Mouse (Mus musculus) left cerebral cortex, postnatal 25 days (tissue): ENCODE measurements around the gene Tcea3. TPM values are rescaled to one million over a fixed set of nuclear protein-coding genes. Genes with fewer than 3 reads are reported as not detected.
A peak's percentile ranks its signal among the peaks of the same experiment; 100 is the strongest.

Experiments
- DNase-seq, 2 experiments: peaks; one replicate each; pipeline ENCODE4 v3.0.0; 2022; ENCODE audit warnings: low spot score in 2 of 2, mixed read lengths in 1 of 2
- intact Hi-C: fragments of 180-260 bp; cut with DNase I; formaldehyde crosslinking; loops from one replicate; pipeline ENCODE4 v1.15.1; 2025
- total RNA-seq, 2 experiments: library from RNA; stranded (reverse); gene quantifications; 2 replicates each; pipeline ENCODE4 v1.2.3; 2021

Tcea3 gene
- total RNA-seq, 2 experiments from 2014 or later: 0.57 to 0.76 TPM

DNA sequence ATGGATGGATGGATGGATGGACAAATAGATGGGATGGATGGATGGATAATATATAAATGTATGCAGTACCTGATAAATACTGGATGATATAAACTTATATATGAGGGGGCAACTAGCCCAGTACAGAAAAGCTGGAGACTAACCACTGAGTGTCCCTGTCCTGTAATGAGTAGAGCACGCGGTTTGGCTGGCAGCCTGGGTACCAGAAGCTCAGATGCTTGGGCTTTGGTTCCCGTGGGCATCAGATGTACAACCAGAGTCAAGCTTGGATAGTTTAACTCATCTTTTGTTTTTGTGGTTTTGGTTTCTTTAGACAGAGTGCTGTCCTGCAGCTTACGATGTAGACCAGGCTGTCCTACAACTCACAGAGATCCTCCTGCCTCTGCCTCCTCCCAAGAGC lies 16.0 kb downstream of the Tcea3 start:
- intact Hi-C loops: no loop called here
- no peak for DNase-seq

DNA sequence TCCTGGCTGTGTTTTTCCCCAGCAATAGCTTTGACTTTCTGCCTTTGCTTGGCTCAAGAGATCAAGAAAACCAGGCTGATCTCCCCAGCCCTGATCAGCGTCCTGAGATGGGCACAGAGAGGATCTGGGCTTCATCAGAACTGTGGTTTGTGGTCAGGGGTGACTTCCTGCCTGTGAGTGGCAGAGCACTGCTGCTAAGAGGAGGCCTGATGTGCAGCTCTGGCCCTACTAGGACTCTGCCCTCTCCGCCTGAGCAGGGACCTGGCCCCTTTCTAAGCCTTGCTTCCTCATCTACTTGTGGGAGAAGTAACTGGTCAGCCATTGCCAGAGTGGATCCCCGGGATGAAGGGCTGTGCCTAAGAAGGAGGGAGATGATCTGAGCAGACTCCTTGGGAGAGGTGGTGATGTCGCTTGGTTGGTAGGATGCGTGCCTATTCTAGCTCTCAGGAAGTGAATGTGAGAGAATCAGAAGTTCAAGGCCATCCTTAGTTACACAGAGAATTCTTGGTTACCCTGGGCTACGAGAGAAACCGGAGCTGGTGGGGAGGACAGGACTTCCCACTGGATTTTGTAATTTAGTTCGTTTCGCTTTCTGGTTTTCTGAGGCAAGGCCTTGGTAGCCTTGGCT lies 19.3 kb downstream of the Tcea3 start:
- no peak for DNase-seq
- intact Hi-C loops: no loop called here

DNA sequence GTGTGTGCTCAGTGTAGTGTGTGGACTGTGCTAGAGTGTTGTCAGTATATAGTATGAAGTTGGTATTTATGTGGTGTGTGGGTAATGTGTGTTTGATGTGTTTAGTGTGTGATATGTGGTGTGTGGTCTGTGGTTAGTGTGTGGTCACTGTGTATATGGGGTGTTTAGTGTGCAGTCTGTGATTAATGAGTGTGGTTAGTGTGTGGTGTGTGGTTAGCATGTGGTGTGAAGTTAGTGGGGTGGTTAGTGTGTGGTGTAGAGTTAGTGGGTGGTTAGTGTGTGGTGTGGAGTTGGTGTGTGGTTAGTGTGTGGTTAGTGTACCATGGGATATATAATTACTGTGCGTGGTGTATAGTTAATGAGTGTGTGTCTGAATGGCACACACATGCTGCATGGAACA lies 21.4 kb downstream of the Tcea3 start:
- DNase-seq: no peak
- intact Hi-C loops: no loop called here

DNA sequence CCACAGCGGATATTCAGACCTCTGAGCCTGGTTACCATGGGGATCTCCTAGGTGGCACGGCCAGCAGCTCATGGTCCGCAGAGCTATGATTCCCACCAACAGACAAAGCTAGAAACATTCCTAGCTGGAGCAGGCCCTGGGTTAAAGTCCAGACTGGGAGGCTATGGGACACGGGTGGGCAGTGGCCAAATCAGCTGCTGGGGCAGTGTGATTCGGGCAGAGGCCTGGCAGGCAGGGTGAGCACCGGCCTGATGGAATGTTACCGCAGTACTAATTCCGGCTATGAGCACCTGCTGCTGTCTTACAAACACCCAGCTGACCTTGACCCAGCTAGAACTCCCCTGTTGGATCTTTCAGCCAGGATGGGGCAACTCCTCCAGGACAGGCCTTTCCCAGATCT lies 23.1 kb downstream of the Tcea3 start:
- intact Hi-C loops: no loop called here
- DNase-seq: no peak

DNA sequence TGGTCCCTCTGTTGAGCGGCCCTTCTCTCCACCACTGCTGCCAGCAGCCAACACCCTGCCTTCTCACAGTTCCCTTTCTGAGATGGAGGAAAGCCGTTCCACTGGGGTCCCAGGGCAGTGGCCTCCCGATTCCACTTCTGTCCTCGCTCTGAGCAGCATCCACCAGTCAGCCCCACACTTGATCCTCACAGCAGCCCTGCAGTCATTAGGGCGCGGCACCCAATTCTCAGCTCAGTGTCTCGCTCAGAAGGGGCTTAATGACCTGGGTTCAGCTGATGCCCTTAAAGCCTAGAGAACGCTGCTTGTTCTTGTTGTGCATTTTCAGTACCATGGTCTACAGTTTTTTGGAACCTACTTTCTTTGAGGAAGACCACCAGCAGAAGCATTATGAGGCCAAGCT lies 33.6 kb downstream of the Tcea3 start:
- no peak for DNase-seq
- intact Hi-C loops: no loop called here

DNA sequence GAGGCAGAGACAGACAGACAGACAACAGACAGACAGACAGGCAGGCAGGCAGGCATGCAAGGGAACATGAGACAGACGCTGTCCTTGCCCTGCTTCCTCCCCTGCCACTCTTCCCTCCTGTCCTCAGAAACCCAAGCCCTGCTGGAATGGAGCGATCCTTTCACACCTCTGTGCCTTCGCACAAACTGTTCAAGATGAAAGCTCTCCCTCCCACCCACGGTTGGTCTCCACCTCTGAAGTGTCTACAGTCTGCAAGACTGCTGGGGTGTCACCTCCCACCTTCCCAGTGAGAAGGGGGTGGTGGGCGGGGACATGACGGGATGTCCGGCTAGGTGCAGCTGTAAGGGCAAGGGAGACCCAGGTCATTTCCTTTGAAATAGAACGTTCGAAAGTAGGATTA lies 34.1 kb downstream of the Tcea3 start:
- DNase-seq: peak; percentile 50 to 89
- intact Hi-C loops: no loop called here

DNA sequence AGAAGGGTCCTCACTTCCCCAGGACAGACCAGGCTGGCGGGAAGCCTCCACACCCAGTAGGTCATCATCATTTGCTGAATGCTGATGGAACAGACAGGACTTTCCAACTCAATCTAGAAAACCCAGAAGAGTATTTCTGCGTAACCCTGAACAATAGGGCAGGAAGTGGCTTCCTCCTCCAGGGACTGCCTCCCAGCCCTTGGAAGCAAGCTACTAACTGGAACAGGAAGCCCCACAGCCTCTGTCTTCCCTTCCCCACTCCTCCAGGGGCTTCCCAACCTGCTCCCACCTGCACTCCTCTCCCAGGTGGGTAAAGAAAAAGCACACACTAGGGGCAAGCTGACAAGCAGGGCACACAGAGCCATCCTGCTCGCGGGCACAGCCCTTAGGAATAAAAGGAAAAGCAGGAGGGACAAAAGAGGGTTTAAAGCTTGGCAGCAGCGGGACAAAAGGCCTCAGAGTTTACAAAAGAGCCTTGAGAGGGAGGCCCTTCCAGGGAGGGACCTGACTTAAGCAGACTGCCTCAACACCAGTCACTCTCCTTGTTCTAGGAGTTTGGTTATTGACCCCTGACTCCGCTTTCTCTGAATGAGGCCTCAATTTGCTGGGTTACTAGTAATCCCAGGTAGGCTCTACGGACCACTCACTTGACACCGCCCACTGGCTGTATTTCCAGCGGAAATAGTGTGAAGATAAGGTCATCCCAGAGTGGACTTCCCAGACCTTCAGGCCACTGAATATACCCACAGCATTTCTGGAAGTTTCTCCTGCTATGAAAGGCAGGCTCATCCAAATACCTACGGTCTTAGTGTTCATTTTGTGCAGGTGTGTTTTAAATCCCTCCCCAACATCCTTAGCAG lies 35.3 kb downstream of the Tcea3 start:
- DNase-seq: no peak
- intact Hi-C loops: no loop called here

DNA sequence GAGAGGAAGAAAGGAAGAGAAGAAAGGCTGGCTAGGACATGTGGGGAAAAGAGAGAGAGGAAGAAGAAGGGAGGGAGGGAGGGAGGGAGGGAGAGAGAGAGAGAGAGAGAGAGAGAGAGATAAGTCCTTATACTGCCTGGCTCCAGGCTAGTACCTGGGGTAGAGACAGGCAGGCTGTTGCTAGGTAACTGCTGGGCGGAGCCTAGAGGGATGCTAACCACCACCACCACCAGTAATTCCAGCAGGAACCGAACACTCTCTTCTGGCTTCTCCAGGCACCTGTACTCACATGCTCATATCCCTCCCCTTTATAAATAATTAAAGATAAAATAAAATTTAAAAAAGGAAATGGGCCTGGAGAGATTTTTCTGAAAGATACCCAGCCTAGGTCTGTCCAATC lies 36.3 kb downstream of the Tcea3 start:
- peak in 1 of 2 experiments; percentile 30 for DNase-seq
- intact Hi-C loops: loop anchor here (2.0 kb wide), 1 partner anchor 27 kb away; the partner anchor contains the start of gene Hnrnpr

DNA sequence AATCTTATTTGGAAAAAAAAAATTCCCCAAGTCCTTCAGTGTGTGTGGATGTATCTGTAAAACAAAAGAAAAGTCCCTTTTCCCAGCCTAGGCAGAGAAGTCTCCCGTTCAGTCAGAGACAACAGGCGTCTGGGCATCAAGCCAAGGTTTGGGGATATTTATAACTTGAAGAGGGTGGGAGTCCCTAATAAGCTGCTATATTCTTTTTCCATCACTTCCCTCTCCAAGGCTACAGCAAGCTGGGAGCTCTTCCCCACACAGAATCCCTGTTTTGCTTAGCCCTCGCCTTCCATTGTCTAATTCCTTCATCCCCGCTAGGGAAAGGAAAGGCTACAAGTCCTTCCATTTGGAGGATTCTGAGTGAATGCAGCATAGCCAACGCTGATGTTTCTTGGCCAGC lies 36.9 kb downstream of the Tcea3 start, which contains the start of gene Zfp46:
Gene Zfp46, plus strand, starts transcription at position 229 of the 400 bp plus-strand sequence.
- DNase-seq: peak; percentile 82 to 95
- intact Hi-C loops: loop anchor here (2.0 kb wide), 1 partner anchor 26 kb away; the partner anchor contains the start of gene Hnrnpr

DNA sequence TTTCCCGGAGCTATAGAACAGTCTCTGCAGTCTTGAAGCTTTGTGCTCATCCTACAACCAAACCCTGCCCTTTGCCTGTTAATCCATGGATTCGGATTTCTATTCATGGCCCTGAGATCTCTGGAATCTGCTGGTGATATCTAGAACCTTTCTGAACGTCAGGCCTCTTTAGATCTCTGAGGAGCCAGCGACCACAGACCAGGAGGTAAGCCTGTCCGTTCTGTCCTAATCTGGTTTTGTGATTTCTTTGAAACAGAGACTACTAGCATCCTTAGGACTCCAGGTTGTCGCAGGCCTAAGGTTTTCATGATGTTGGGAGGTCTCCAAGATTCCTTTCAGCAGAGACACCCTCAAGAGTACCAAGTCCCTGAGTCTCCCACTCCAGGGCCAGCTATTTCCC lies 37.4 kb downstream of the Tcea3 start:
- DNase-seq: peak in 1 of 2 experiments; percentile 47
- intact Hi-C loops: loop anchor here (2.0 kb wide), 1 partner anchor 26 kb away; the partner anchor contains the start of gene Hnrnpr

DNA sequence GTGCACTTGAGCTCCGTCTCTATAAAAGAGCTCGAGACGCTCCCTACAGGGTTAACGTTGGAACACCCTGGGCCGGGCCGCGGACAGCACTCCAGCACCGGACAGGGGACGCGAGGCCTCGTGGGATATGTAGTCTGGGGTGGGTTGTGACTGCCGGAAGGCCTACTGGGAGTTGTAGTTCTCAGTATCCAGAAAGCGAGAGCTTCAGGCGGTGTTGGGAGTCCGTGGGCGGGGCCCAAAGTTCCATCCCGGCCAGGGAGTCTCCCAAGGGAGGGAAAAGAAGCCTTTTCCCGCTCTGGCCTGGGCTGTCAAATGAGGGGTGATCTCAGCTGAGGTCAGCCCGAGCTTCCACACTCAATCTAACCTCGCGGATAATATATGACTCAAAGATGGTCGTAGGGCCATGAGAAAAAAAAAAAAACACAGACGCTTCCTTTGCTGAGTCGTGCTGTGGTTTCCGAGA lies 37.9 kb downstream of the Tcea3 start:
- intact Hi-C loops: loop anchor here (2.0 kb wide), 1 partner anchor 25 kb away; the partner anchor contains the start of gene Hnrnpr
- peak; percentile 94 to 98 for DNase-seq

DNA sequence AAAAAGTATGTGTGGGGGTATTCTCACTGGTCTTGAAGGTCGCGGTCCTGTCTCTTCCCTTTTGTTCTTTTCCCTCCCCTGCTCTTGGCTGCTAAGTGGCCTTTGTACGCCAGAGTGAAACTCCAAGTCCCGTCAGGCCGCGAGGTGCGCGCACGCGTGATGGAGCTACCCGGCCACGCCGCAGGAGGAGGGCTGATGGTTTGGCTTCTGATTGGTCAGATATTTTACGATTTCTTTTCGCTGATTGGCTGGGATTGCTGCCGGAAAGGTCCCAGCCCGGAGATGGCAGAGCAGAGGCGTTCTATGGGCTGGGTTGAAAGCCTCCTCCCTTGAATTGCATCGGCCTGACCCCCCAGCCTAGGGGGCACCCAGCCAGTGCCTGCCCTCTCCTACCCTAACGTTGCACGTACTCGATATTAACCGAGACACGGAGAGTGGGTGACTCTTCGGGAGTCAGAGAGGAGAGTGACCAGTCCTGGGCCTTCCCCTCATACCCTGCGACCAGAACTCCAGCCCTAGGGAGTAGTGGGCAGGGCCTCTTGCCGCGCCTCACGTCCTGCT lies 38.4 kb downstream of the Tcea3 start:
- intact Hi-C loops: loop anchor here (2.0 kb wide), 1 partner anchor 25 kb away; the partner anchor contains the start of gene Hnrnpr
- peak; percentile 96 to 99 for DNase-seq

DNA sequence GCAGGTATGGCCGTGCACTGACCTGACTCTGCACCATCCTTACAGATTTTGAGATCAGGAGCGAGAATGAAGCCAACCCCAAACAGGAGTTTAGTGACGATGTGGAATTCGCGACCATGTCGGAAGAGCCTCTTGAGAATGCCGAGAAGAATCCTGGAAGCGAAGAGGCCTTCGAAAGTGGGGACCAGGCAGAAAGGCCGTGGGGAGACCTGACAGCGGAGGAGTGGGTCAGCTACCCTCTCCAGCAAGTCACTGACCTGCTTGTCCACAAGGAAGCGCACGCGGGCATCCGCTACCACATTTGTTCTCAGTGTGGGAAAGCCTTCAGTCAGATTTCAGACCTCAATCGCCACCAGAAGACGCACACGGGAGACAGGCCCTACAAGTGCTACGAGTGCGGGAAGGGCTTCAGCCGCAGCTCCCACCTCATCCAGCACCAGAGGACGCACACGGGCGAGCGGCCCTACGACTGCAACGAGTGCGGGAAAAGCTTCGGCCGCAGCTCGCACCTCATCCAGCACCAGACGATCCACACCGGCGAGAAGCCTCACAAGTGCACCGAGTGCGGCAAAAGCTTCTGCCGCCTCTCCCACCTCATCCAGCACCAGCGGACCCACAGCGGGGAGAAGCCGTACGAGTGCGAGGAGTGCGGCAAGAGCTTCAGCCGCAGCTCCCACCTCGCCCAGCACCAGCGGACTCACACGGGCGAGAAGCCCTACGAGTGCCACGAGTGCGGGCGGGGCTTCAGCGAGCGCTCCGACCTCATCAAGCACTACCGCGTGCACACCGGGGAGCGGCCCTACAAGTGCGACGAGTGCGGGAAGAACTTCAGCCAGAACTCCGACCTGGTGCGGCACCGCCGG lies 42.6 kb downstream of the Tcea3 start:
- intact Hi-C loops: no loop called here
- DNase-seq: no peak

DNA sequence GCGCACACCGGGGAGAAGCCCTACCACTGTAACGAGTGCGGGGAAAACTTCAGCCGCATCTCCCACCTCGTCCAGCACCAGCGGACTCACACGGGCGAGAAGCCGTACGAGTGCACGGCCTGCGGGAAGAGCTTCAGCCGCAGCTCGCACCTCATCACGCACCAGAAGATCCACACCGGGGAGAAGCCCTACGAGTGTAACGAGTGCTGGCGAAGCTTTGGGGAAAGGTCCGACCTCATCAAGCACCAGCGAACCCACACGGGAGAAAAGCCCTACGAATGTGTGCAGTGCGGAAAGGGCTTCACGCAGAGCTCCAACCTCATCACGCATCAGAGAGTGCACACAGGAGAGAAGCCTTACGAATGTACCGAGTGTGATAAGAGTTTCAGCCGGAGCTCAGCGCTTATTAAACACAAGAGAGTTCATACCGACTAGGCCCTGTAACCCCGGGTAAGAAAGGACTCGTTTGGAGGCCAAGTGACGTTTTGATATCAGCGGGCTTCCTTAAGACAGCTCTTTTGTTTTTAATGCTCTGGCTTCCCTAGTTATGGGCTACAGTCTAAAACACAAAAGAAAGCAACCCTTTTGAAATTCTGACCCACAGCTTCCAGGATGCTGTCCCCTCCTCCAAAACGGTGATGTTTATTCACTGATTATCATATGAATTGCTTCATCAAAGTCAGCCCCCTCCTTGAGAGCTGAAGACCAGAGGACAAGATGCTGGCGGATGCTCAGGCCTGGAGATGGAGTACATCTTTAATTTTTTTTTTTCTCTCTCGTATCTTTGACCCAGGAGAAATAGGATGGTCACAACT lies 43.5 kb downstream of the Tcea3 start:
- intact Hi-C loops: no loop called here
- no peak for DNase-seq

DNA sequence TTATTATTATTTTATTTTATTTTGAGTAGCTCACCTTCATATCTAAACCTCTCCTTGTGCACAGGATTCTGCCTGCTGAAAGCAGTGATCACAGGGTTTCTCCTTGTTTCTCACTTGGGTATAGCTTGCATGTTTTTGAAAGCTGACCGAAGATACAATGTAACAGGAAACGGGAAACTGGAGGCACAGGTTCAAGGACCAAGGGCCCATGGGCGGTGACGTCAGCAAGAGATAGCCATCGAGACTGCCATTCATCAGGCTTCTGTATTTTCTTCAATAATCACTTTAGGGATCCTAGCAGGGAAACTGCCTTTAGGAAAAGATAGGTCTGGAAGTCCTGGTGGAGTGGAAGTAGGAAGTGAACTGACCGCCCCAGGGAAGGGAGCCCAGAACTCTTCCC lies 44.2 kb downstream of the Tcea3 start:
- no peak for DNase-seq
- intact Hi-C loops: no loop called here

DNA sequence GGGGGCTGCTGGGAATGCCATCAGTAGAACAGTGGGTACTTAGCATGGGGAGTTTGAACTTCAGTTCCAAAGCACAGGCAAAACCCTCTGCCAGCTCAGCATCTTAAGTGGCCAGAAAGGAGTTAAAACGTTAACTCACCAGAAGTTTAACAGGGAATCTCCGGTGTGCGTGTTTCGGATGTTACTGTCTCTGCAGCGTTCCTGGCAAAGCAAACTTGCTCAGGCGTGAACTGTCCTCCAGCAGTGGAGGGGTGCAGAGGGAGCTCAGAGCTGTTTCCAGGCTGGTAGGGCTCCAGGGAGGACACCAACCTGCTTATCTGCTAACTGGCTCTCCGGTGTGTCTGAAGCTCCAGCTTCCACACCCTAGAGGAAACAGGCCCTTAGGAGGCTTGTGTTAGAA lies 48.4 kb downstream of the Tcea3 start:
- DNase-seq: no peak
- intact Hi-C loops: no loop called here

DNA sequence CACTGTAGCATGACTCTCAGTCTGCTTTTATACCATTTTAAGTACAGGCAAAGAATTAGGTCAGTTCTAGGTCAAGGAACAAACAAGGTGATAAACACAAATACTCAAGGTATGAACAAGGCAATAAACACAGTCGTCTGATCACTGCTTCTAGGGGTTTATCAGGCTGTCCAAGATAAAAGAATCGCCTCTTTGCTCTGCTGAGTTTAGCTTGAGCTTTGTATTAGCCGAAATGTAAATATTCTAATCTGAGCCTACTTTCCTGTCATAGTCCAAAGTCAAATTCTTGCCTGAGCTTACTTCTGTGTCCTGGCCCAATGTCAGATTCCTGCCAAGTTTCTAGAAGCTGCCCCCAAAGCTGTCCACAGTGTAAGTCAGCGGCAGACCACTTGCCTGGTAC lies 54.9 kb downstream of the Tcea3 start:
- intact Hi-C loops: no loop called here
- DNase-seq: no peak

DNA sequence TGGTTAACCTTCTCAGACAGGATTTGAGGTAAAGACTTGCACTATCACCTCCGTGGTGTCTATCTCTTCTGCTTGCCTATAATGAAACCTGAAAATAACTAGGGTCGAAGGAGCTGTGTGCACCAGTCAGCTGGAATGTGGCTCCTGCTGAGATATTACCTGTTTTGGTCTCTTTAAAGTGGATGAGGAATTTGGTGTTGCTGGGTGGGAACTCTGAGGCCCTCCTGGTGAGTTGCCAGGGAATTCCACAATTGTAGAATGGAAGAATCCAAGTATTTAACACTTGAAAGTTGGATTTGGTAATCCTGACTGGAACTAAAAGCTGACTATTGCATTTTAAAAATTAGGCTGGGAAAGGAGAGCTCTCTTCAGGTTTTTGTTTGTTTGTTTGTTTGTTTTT lies 56.7 kb downstream of the Tcea3 start:
- DNase-seq: no peak
- intact Hi-C loops: no loop called here

DNA sequence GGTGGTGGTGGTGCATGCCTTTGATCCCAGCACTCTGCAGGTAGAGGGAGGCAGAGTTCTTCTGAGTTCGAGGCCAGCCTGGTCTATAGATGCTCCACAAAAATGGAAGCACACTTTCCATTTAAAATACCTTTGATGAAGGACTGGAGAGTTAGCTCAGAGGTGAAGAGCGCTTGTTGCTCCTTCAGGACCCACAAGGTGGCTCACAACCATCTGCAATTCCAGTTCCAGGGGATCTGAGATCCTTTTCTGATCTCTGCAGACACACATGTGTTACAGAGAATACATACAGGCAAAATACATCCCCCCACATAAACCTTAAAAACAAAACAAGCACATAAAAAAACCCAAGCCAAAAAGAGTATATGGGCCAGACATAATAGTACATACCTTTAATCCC lies 60.8 kb downstream of the Tcea3 start:
- no peak for DNase-seq
- intact Hi-C loops: no loop called here
